Mouse (Mus musculus): Measurements from ENCODE around the gene Alx3. TPM values are rescaled to one million over a fixed set of nuclear protein-coding genes. Genes with fewer than 3 reads are reported as not detected.

Gene Alx3
- not detected for polyA plus RNA-seq (2014; fragmentation: Illumina TruSeq; extraction: RNeasy Lipid Tissue Mini Kit (QIAGEN cat#74804); ENCODE audit: low read depth, low replicate concordance)

DNA sequence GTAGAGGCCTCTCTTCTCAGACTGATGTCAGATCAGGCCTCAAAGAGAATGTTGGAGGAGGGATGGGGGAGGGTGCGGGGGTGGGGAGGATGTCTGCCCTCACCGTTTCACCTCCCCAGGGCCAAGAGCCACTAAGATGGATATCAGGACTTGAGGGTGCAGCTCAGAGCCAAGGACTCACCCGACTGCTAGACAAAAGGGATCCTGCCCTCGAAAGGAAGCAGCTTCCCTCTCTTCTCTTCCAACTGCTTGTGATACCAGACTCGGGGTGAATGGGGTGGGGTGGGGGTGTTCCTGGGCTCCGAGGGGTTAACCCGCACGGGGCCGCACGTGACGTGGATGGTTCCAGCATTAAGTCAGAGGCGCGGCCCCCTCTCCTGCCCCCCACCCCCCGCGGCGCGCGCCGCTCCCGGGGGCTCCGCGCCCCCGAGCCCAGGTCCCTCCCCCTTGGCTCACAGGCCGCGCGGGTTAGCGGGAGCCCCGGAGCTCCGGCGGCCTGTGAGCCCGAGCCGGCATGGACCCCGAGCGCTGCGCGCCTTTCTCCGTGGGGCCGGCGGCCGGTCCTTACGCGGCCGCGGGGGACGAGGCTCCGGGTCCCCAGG lies at the start of gene Alx3:
Gene Alx3, plus strand, starts transcription at position 370 of the 602 bp plus-strand sequence.

DNA sequence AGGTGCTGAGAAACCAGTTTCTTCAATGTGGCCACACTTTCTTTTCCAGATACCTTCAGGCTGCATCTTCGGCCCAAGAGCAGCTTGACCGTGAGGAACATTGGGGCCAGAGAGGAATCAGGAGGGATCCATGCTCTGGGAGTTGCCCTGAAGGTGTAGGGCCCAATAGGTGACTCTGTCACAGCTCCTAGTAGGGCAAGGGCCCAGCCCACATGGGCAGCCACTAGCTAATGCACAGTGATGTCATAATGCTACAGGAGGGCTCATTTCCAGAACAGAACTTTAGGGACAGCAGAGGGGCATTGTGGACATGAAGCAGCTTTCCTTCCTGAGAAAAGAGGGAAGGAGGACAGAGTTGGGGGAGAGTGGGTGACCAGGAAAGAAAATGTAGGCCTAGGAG lies 40.0 kb upstream of the Alx3 start, which contains the start of gene Ubl4b:
Gene Ubl4b, minus strand, starts transcription at position 232 of the 400 bp plus-strand sequence.

DNA sequence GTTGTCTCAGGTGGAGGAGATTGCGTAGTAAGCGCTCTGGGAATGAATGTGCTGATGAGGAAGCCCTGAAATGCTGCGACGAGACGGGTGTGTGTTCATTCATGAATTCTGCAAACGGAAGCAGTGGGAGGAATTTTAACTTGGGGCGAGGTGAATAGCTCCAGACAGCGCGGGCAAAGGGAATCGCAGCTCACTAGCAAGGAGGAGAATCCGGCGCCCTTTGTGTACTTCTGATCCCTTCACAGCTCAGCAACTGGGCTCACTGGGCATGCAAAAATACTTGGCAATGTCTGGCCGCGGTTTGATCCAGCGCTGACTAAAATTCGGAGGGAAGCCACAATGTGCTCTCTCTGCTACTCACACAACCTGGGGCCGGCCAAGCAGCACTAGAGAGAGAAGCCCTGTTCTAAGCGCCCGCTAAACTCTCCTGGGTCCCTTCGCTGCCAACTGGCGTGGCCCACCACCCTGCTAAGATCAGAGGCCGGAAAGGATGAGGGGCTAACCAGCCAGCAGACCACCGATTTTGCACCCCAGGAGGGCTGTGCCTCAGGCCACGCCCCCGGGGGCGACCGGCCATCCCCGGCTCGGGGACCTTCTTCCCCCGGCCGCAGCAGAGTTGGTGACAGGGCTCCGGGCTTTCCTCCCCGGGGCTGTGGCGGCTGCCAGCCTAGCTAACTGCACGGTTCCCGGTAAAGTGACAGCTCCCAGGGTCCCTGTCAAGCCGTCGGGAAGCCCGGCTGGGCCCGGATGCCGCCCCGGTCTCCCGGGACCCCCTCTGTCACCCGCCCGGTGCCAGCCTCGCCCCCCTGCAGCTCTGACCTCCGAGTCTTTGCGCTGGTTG lies 36.1 kb downstream of the Alx3 start, which contains the start of gene Gm10961:
Gene Gm10961, plus strand, starts transcription at position 641 of the 841 bp plus-strand sequence.

GRCm38 (mm10) chr3:107631523-107631958 lies 36.7 kb downstream of the Alx3 start, which contains the start of gene Strip1:
Gene Strip1, minus strand, starts transcription at chr3:107631694.

Other genes starting within 250 kb of the Alx3 start
- gene Kcnc4, start 135.5 kb upstream of the Alx3 start, polyA plus RNA-seq (2014; fragmentation: Illumina TruSeq; extraction: RNeasy Lipid Tissue Mini Kit (QIAGEN cat#74804); ENCODE audit: low read depth, low replicate concordance), result 1.7 TPM
- gene Slc6a17, start 77.0 kb upstream of the Alx3 start, polyA plus RNA-seq (2014; fragmentation: Illumina TruSeq; extraction: RNeasy Lipid Tissue Mini Kit (QIAGEN cat#74804); ENCODE audit: low read depth, low replicate concordance), result 0.47 TPM
- not detected for gene Ubl4b, start 40.0 kb upstream of the Alx3 start, polyA plus RNA-seq (2014; fragmentation: Illumina TruSeq; extraction: RNeasy Lipid Tissue Mini Kit (QIAGEN cat#74804); ENCODE audit: low read depth, low replicate concordance)
- not detected for gene Gm10961, start 36.3 kb downstream of the Alx3 start, polyA plus RNA-seq (2014; fragmentation: Illumina TruSeq; extraction: RNeasy Lipid Tissue Mini Kit (QIAGEN cat#74804); ENCODE audit: low read depth, low replicate concordance)
- 5.0 TPM for gene Strip1, start 36.7 kb downstream of the Alx3 start, polyA plus RNA-seq (2014; fragmentation: Illumina TruSeq; extraction: RNeasy Lipid Tissue Mini Kit (QIAGEN cat#74804); ENCODE audit: low read depth, low replicate concordance)
- 421 TPM for gene Ahcyl1, start 101.5 kb downstream of the Alx3 start, polyA plus RNA-seq (2014; fragmentation: Illumina TruSeq; extraction: RNeasy Lipid Tissue Mini Kit (QIAGEN cat#74804); ENCODE audit: low read depth, low replicate concordance)
- gene Csf1, start 165.4 kb downstream of the Alx3 start, polyA plus RNA-seq (2014; fragmentation: Illumina TruSeq; extraction: RNeasy Lipid Tissue Mini Kit (QIAGEN cat#74804); ENCODE audit: low read depth, low replicate concordance), result 12.5 TPM